Mouse (Mus musculus) spleen, postnatal 4 days (tissue): ENCODE data around the gene Hoxd4.

Experiments used
- DNase-seq, 2 experiments: peaks; one replicate each; pipeline ENCODE4 v3.0.0; 2022; ENCODE audit warnings: low spot score in 2 of 2

Hoxd4 gene

DNA sequence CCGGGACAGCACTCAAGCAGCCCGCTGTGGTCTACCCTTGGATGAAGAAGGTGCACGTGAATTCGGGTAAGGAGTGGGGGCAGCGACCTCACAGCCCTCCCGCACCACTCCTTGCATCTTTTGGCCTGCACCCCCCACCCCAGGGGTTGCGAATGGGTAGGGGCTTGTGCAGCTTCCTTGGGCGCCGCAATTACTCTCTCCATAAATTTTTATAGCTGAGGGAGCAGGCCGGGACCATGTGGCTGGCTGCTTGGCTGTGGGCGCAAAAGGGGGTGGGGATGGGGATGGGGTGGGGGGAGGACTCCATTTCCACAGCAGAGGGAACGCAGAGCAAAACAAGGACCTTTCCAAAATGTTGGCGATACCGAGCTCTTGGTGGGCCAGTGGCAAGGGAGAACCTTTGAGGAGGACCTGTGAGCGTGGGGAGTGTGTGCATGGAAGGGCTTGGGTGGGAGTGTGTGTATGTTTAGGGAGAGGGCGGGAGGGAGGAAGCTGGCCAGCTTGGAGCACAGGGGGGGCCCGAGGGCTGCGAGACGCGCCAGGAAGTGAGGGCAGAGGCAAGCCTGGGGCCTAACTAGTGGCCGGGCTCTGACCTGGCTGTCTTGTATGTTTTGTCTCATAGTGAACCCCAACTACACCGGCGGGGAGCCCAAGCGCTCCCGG lies 16.0 kb downstream of the Hoxd4 start:
- DNase-seq = no peak

GRCm38 (mm10) chr2:74728303-74728680 lies 16.6 kb downstream of the Hoxd4 start:
- no peak for DNase-seq

GRCm38 (mm10) chr2:74730331-74730730 lies 18.6 kb downstream of the Hoxd4 start:
- DNase-seq = no peak

DNA sequence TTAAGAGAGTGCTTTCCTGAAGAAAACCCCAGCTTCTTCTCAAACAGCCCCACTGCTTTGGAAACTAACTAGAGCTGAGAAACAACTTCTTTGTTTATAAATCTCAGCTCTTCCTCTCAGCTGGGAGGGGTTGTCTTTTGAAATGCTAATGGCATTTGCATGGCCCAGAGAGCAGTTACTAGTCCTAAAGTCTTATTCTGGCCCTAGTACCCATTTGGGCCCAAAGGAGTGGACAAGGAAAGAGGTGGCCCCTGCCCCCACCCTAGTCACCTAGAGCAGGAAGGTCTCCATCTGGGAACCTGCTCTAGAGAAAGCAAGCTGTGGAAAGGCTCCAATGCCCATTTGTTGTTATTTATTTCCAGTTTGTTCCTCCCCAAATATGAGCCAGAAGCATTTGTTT lies 19.3 kb downstream of the Hoxd4 start:
- DNase-seq = no peak

- DNase-seq = no peak
These were observed 20.2 kb downstream of the Hoxd4 start for GRCm38 (mm10) chr2:74731799-74732512.

- DNase-seq = no peak
These were observed 21.0 kb downstream of the Hoxd4 start for GRCm38 (mm10) chr2:74732513-74733316.

DNA sequence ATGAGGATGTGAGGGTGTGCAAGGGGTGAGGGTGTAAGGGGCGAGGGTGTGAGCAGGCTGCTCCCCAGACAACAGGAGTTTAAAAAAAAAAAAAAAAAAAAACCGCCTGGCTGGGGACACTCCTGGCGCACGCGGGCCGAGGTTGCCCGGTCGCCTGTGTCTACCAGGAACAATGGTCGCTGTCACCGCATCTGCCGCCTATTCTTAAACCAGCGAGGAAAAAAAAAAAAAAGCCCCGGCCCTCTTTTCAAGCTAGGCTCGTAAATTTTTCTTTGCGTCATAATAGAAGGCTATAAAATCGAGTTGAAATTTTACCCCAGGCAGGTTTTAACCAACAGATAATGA lies 21.6 kb downstream of the Hoxd4 start:
- no peak for DNase-seq

DNA sequence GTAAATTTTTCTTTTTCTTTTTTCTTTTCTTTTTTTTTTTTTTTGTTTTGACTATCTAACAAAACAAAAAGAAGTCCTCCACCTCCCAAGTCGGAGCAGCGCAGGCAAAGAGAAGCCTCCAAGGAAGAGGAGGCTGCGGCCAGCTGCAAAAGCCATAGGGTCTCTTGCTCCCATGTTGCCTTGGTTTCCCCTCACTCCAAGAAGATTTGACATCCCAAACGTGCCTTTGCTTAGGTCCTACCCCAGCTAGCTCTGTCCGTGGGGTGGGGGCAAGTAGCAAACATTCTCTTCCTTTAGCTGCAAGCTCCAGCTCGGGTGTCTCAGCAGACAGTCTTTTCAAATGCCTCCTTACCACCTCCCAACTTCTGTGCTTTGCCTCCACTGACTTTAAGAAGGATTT lies 22.0 kb downstream of the Hoxd4 start:
- DNase-seq = no peak

DNA sequence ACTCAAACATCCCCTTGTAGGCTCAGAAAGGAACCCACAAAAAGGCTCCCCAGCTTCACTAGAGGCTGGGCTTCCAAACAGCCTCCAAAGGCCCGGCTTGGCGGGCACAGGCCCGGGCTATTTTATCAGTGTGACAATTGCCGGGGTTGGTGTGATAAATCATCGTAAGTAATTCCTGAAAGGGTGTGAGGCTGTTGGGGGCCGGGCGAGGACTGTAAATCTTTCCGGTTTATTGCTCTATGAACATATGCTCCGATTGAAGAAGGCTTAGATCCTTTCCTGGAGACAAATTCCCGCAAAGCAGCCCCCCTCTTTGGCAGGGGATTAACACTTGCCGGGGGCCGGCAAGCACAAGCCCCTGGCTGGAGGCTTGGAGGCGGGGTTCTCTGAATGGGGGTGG lies 22.7 kb downstream of the Hoxd4 start:
- DNase-seq = no peak

DNA sequence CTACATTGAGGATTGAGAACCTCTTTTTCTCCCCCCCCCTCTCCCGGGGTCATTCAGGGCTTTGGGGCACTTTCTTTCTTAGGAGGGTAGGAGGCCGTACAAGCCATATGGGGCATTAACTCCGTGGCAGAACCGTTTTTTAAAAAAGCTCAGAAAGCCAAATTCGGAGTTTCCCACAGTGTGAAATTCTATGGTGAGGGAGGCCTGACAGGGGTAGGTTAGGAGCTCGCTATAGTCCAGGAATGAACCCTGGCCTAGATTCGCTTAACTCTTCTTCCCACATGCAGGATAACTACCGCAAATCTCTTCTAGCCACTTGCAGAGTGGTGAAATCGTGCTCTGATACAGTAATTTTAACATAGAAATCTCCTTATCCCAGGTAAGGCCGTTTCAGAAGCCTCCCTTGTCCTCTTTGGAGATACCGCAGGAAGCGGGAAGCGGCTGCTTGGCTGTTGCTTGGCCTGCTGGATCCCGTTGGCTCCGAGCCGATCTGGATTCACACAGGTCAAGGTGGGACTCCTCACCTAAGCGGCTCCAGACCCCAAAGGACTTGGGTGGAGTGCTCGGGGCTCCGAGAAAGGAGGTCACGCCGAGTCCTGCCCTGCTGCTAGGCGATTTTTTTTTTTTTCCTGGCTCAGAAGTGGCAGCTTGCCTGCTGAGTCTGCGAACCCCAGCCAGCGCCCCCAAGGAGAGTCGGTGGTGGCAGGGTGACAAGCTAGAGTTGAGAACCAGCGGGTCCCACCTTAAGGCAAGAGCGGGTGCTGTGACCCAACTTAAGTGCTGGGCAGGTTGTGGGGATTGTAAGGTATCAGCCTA lies 23.5 kb downstream of the Hoxd4 start:
- DNase-seq = no peak

GRCm38 (mm10) chr2:74735851-74736687 lies 24.3 kb downstream of the Hoxd4 start:
- no peak for DNase-seq

GRCm38 (mm10) chr2:74736688-74737577 lies 25.2 kb downstream of the Hoxd4 start:
- no peak for DNase-seq

GRCm38 (mm10) chr2:74737578-74738070 lies 25.9 kb downstream of the Hoxd4 start:
- no peak for DNase-seq

GRCm38 (mm10) chr2:74738623-74739475 lies 27.1 kb downstream of the Hoxd4 start:
- DNase-seq = no peak

DNA sequence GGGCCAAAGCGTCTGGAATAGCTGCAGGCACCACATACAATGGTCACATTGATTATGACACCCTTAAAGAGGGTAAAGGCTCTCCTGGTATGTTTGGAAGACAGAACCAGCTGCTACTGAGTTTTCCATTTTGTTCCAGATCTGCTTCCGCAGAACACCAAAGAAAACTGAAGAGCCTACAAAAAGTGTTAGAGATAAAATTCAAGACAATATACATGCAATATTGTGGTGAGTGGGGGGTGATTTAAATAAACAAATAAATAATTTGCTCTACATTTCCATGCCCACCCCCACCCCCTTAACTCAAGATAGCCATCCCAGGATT lies 27.7 kb downstream of the Hoxd4 start:
- DNase-seq = no peak

GRCm38 (mm10) chr2:74739869-74740268 lies 28.1 kb downstream of the Hoxd4 start:
- no peak for DNase-seq

DNA sequence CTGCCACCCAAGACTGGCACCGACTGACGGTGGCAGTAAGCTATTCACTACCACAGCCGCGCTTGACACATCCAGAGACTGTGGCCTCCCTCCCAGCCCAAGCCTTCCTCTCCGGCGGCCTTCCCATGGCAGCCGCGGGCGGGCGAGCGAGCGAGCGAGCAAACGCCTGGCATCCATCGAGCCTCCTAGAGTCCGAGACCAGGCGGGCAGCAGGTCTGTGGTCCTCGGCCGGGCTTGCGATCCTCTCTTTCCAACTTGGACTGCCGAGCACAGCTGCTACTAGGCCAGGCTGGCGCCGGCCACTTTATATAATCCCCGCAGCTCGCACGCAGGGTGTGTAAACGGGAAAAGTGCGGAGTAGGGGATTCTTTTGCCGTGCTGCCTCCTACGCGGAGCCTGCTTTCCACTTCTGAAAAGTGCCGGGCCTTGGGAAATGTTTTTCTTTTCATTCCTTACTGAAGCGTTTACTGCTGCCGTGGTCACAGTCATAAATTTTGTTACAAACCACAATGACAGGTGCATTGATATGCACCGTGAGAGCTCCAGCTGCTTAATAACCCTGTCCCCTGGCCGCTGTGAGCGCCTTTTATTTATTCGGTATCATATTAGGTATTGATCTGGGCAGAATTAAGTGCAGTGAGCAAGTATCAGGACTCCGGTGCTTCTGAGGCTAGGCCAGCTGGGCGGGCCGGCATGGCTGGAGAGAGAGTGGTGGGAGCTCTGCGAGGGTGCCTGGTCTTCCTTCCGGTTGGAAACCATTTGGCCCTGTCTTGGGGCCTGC lies 28.8 kb downstream of the Hoxd4 start:
- no peak for DNase-seq

DNA sequence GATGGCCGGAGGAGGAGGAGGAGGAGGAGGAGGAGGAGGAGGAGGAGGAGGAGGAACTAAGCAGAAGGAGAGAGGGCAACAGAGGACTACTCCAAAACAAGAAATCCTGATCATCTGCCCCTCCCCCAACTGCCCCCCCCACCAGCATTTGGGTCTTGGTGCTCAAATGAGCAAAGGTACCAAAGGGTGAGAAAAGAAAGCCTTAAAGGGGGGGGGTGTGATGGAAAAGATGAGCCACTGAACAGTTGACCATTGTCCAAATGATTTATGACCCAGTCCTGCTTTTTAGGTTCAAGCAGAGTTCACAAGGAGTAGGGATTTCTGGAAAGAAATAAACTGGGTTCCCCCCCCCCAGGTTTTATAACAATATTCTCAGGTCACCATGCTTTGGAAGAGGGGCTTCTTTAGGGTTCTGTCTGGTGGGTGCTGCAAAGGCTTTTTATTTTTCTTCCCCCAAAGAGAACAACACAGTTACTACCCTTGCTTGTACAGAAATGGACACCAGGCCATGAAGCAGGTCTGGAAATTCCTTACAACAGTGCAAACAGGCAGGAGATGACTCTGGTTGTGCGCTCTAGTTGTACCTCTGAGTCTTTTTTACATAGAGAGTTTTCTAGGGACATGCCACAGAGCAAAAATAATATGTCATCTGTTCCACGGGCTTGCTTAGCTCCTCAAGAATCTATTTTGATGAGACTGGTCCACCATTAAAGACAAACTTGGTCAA lies 29.7 kb downstream of the Hoxd4 start:
- no peak for DNase-seq
